Mouse (Mus musculus) kidney, adult 2 months (tissue): Measurements from ENCODE around the gene 5730596B20Rik.

ENCODE experiments used
- CTCF ChIP-seq: fragments of 200-500 bp; conservative IDR thresholded peaks from 2 replicates; pipeline ENCODE4 v1.5.1; 2011; ENCODE audit warnings: low read depth, mild to moderate bottlenecking, control low read depth, low read length, moderate library complexity, mixed read lengths; ENCODE audit not compliant: insufficient read depth, insufficient read length
- POLR2A ChIP-seq: fragments of 200-500 bp; IDR thresholded peaks from one replicate; pipeline ENCODE4 v1.6.1; 2011; ENCODE audit warnings: low read depth, low read length, control low read depth

- TF ChIP-seq CTCF, result no peak
- TF ChIP-seq POLR2A, result no peak
Measured at GRCm38 (mm10) chr6:52205221-52205620, 27.9 kb downstream of the 5730596B20Rik start.
